Mouse (Mus musculus) T-helper 2 cell (primary cell): ENCODE data around the gene Shcbp1l.
"Not testable (repeated sequence)": the region's sequence is repeated elsewhere in the genome, so short reads cannot be mapped to it uniquely, and the experiment has no call there.

Experiments
- in situ Hi-C: fragments of 300-600 bp; cut with MboI, MseI; formaldehyde crosslinking; loops from one replicate; pipeline ENCODE4 v1.15.1; 2025; ENCODE audit warnings: high pct_unique_total_duplicates

Gene Shcbp1l

DNA sequence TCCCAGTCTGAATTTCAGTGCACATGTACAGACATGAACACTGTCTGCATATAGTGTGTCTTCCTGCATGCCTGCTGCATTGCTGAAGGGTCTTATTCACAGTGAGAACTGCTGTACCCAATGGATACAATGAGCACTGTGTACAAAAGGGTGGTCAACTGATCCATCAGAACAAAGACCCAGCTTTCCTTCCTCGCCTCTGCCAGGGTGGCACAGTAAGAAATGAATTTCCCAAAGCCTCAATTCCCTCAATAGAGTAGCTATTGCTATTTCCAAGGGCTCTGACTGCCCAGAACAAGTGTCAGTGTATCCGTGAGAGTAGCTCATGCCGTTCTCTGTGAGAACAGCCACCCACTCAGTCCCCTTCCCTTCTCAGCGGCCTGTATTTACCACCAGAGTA, 7.2 kb upstream of the Shcbp1l start:
- in situ Hi-C loops, result not testable (repeated sequence)

DNA sequence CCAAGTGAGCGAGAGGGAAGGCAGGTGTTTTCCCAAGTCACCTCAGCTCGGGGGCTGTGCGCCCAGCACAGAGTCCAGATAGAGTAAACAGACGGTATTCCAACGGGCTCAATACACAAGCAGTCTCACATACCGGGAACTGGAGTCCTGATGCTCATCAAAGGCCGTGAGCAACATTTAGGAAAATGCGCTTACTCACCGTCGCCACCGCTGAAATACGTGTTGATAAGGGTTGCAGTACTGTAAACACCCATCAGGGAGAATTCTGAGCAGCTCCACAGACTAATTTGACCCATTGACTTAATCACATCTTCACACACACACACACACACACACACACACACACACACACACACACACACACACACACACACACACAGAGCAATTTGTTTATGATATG, 691 bp upstream of the Shcbp1l start:
- in situ Hi-C loops, result no loop called here

DNA sequence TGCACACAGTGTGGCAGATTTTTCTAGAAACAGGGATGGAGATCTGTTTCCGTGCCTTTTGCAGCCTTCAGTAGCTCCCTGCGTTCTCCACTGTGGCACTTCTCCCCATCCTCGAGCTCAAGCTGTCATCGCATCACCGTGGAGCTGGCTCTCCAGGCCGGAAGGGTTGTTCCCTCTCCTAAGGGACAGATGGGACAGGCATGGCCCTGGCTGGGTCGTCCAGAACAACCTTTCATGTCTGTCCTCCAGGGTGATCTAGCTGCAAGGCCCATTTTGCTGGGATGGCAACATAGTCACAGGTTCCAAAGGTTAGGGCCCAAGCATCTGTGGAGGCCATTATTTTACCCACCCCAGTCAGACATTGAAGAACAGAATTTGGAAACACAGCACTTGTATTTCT, 6.2 kb downstream of the Shcbp1l start:
- in situ Hi-C loops, result no loop called here

DNA sequence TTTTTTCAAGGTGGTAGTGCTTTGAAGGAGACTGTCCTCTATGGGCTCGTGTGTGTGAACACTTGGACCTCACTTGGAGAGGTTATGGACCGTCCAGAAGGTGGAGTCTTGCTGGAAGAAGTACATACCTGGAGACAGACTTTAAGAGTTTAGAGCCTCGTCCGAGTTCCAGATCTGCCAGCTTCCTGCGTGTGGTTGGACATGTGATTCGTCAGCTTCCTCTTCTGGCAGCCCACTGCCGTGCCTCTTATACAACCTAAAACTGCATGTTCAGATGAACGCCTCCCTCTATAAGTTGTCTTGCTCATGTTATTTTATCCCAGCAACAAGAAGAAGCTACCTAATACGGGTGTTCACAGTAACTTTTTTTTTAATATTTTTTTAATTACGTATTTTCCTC, 6.7 kb downstream of the Shcbp1l start:
- in situ Hi-C loops, result no loop called here

DNA sequence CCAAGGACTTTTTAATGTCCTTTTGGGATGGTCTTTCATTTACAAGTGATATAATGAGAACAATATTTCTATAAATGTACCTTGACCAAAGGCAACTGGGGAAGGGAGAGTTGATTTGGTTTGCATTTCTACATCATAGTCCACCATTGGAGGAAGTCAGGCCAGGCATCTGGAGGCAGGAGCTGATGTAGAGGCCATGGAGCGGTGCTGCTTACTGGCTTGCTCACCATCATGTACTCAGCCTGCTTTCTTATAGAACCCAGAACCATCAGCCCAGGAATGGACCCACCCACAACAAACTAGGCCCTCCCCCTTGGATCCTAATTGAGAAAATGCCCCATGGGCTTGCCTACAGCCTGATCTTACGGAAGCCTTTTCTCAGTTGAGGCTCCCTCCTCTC, 7.4 kb downstream of the Shcbp1l start:
- in situ Hi-C loops, result no loop called here

DNA sequence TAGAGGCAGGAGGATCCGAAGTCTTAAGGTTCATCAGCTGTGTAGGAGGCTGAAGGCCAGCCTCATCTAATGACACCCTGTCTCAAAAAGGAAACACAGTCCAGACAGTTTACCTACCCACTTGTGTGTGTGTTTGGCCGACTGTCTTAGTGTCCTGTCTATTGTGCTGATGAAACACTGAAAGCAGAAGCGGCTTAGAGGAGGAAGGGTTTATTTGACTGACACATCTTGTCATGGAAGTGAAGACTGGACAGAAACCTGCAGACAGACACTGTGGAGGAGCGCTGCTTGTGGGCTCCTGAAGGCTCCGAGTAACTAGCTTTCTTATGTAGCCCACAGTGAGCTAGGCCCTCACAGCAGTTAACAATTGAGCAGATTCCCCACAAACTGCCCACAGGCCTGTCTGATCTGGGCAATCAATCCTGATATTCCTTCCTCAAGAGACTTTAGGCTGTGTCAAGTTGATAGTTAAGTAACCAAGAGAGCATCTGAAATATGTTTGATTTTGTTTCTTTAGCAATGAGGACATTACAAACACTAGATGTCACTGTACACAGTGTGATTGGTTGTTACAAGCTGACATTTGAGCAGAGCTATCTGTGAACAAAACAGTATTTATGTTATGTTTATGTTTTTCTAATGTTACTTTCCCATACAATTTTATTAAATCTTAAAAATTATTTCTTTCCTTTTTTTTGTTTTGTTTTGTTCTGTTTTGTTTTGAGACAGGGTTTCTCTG, 9.1 kb downstream of the Shcbp1l start:
- in situ Hi-C loops, result no loop called here

DNA sequence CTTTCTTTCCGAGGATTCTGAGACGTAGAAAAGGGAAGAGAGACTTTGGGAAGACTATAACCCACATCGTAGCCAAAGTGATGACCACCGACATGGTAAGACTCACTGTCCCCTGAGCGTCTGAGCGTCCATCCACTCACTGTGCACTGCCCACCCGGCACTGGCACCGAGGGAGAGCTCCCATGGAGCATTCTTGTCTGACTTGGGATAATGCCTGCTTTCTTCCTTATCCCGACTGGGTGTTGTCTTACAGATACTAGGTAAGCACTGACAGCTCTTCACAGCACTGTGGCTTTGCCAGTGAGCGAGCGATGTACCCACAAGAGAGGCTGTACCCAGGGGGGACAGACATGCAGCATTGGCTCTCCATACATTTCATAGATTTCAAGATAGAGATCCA, 12.6 kb downstream of the Shcbp1l start:
- in situ Hi-C loops, result no loop called here

DNA sequence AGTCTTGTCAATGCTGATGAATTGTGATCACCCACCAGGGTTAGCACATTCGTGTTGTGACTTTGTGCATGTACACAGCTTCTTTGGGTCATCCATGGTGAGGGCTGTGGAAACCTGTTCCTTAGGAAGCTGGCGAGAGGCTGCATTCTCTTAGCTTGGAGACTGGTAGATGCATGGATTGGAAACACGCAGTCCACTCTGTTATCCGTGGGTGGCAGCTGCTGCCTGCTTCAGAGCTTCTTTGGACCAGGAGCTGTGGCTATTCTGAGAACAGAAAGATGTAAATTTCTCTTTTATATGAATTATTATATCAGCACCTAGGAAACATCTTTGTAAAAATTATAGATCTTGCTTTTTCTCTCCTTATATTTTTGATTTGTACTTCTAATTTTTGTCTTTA, 15.8 kb downstream of the Shcbp1l start:
- in situ Hi-C loops, result no loop called here

DNA sequence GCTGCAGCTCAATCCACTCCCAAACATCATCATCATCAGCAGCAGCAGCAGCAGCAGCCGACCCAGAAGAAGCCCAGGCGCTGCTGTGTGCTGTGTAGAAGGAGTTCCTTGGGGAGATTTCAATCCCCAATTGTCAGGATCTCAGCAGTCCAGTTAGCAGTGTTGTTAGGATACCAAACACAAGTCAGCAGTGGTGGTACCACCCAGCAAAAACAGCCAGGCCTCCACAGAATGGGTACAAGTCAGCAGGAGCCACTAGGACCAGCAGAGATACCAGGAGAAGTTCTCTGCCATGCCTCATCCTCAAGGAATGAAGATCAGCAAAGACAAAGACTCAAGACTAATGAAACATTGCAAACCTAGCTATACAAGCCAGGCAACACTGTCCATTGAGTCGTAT, 16.7 kb downstream of the Shcbp1l start:
- in situ Hi-C loops, result no loop called here

DNA sequence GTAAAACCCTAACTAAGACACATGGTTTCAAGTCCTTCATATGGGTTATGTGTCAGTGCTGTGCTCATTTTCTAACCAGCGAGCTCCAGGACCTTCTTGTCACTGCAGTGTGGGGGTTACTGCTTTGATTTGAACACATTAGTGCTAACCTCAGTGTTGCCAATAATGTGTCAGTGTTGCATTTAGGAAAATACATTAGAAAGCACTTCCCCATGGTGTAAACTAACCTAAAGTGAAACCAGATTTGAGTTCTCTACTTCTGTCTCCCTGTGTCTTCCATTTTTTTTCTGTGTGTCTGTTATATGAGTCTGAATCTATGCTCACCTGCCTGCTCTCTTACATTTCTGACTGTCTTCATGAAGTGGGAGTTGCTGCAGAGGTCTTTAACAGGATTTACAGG, 18.1 kb downstream of the Shcbp1l start:
- in situ Hi-C loops, result no loop called here

DNA sequence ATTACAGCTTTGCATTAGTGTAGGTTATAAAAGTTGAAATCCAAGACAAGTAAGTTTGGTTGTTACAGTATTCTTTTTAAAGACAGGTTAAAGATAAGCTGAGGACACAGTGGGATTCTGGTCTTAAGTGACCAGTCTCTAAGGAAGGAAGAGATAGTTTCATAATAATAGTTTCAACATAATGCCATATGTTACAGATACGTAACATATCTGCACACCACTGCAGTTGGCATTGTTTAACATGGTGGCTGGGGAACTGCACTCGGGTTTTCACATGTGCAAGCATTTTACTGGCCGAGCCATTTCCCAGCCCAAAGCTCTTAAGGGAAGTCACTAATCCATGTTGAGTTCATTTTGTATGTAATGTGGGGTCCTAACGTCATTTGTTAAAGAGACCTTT, 18.7 kb downstream of the Shcbp1l start:
- in situ Hi-C loops, result no loop called here

DNA sequence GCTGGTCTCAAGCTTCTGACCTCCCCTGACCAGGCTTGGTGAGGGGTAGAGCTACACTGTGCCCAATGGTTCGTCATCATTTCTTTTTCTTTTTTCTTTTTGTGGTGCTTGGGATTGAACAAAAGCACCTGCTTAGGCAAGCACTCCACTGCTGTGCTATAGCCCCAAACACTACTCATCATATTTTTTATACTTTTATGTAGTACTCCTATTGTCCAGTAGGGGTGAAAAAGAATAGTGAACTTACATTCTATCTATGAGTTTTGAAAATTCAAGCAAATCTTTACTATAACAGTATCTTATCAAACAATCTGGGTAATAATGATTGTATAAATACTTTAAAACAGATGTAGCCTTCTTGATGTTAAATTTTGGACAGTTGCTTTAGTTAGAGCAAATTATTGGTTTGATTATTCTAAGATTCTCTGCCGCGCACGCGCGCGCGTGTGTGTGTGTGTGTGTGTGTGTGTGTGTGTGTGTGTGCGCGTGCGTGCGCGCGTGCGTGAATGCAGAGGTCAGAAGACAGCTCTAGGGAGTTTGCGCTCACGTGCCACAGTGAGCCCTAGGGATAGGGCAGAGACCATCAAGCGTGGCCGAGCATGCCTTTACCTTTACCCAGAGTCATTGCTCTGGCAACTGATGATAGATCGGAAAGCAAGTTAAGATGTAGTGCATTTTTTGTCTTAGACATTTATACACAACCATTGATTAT, 21.3 kb downstream of the Shcbp1l start:
- in situ Hi-C loops, result no loop called here

DNA sequence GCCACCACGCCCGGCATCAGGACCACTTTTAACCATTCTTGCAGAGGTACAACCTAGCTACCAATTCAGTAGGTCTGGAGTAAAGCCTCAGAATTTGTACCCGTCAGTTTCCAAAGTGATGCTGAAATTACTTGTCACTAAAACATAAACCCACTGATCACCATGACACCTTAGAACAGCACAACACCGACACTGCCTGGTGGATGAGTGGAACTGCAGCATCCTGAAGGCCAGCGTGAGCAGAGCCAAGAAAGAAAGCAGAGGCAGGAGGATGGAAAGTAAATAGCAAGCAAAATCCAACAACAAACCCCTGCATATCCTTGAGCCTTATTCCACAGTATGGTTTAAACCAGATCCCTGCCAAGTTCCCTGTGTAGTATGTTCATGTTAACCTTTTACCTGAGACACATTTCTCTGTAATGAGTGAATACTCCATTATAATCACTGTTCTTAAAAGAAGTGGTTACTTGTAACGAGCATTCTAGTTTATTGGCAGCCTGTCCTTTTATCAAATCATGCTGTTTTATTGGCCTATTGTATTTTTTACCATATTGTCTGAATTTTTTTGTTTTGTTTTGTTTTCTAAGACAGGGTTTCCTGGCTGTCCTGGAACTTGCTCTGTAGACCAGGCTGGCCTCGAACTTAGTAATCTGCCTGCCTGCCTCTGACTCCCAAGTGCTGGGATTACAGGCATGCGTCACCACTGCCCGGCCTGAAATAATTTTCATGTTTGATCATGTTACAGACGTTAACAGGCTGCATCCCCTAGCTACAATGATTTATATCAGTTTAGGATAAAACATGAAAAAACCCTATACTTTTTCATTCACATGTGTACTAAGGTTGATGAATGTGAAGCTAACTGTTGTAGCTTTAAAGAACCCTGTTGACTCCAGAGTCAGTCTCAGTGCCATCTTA, 26.5 kb downstream of the Shcbp1l start:
- in situ Hi-C loops, result no loop called here

DNA sequence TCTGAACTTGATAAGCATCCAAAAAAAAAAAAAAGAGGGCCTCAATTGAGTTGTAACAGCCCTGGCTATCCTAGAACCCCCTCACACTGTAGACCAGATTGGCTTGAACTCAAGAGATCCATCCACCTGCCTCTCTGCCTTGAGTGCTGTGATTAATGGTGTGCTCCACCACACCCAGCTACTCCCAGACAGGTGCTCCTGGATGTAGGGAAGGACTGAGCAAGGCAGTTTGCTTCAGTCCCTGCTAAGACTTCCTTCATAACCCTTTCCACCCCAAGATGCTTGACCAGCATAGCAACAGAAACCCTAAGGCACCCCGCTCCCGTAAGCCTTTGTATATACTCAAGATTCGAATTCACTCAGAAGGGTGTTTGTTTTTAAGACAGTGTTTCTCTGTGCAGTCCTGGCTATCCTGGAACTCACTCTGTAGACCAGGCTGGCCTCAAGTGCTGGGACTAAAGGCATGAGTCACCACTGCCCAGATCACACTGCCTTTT, 28.2 kb downstream of the Shcbp1l start:
- in situ Hi-C loops, result no loop called here

DNA sequence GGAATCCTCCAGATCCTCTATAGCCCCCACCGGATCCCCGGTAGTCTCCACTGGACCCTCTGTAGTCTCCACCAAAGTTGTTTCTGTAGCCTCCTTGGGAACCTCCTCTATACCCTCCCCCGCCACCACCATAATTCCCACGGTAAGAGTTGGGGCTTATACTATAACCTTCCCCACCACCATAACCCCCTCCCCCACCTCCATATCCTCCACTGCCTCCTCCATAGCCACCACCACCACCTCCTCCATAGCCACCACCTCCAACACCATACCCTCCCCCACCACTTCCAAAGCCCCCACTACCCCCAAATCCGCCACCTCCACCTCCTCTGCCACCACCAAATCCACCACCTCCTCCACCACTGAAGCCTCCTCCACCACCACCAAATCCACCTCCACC, 31.2 kb downstream of the Shcbp1l start:
- in situ Hi-C loops, result loop anchor here (5.0 kb wide), 1 partner anchor 599 kb away; no protein-coding TSS in a partner anchor

DNA sequence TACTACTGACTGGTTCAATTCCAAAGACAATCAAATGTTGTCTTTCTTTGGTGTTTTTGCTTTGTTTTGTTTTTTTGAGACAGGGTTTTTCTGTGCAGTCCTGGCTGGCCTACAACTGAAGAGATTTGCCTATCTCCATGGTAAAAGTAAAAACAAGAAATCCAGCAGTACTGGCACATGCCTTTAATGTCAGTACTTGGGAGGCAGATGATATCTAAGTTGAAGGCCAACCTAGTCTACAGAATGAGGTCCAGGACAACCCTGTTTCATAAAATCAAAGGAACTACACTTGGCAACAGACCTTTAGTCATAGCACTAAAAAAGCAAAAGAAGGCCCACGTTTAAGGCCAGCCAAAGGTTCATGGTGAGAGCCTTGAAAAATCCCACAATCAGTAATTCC, 36.8 kb downstream of the Shcbp1l start:
- in situ Hi-C loops, result no loop called here

DNA sequence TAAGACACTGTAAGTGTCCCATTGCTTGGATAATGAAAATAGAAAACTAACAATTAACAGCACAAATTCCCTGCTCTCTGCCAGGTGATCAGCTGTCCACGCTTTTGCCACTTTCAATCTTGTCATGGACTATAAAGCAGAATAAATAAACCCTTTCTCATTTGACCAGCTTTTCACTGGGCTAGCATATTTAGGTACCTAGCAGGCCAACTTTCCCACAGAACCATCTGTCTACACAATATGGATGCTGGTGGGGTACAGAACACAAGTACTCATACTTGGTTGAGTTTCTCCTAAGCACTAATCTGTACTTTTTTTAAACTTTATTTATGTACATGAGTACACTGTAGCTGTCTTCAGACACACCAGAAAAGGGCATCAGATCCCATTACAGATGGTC, 54.3 kb downstream of the Shcbp1l start:
- in situ Hi-C loops, result no loop called here

DNA sequence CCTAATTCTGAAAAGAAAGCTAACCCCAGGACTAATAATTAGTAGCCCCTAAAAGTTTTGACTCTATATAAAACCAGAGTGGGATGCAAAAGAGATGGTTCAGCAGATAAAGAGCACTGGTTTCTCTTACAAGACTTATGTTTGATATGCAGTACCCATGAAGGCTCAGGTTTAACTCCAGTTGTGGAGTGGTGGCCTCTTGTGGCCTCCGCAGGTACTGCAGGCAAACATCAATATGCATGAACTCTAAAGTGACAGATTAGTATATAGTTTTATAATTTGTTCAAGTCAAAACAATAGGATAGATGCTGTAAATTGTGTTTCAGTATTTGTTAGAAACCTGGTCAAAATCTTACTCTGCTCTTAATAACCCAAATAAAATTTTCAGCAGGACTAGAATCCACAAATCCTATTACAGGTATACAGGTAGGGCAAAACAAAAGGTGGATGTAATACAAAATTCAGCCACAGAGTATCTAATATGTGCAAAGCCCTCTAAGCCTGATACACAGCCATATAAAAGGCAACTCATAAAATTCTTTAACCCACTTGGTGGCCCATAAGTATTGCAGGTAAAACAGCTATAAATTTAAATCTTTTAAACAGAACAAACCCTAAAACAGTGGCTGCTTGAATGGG, 55.5 kb downstream of the Shcbp1l start:
- in situ Hi-C loops, result no loop called here

DNA sequence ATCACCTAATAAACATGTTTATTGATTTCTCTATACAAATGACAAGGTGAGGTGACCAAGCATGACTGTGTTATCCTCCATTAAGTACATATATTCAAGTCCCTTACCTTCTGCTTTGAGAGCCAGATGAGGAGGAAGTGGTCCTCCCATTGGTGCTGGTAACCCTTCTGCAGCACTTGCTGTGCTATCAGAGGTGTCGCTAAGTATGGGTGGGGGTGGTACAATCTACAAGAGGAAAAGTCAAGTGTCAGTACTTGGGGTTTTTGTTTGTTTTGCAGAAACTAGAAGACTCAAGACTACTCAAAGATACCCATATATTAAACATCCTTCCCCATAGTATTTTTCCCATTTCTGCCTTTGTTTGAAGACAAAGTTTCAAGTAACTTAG, 56.1 kb downstream of the Shcbp1l start:
- in situ Hi-C loops, result no loop called here

DNA sequence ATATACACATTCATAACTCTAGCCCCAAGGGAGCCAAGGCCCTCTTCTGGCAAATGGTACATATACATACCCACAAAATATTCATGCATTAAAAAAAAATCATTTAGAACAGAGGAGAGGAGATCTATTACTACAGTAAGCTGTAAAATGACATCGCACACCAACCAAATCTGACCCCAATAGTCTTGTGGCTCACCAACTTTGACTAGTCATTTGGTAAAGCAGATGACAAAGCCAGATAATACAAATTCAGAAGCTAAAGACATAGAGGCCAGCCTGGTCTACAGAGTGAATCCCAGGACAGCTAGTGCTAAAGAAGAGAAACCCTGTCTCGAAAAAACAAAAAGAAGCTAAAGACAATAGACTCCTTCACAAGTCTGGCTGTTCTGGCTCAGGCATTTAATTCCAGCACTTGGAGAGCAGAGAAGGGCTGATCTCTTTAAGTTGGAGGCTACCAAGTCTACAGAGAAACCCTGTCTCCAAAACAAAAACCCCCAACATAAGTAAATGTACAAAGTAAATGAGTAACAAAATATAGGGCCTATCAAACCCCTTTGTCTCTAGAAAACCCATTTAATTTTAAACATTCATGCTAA, 60.3 kb downstream of the Shcbp1l start:
- in situ Hi-C loops, result no loop called here

DNA sequence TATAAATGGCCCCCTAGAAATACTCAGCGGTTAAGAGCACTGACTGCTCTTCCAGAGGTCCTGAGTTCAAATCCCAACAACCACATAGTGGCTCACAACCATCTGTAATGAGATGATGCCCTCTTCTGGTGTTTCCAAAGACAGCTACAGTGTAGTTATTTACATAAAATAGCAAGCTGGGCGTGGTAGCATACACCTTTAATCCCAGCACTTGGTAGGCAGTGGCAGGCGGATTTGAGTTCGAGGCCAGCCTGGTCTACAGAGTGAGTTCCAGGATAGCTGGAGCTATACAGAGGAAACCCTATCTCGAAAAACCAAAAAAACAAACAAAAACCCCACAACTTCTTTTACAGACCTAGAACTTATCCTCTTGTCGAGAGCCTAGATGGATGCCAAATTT, 61.2 kb downstream of the Shcbp1l start:
- in situ Hi-C loops, result not testable (repeated sequence)
